Mouse (Mus musculus): ENCODE results near the gene Polr1c.

GRCm38 (mm10) chr17:46239516-46240114 lies 8.2 kb downstream of the Polr1c start:
- TF ChIP-seq CTCF (IDR thresholded peaks at IDR 0.05; ENCODE audit: control insufficient read depth, insufficient read depth, low read length) (no peak), POLR2A (IDR thresholded peaks at IDR 0.05; ENCODE audit: borderline replicate concordance, control insufficient read depth, low read depth, low read length) (no peak)

Data from bone marrow, adult 2 months (tissue).